Mouse (Mus musculus): ENCODE results near the gene Mllt1.

The Mllt1 gene

GRCm38 (mm10) chr17:56935363-56936131, at the start of gene Mllt1:
Gene Mllt1 (minus strand): TSS chr17:56935415.
- DNase-seq (ENCODE audit: low read depth, low spot score): peak; percentile 98

GRCm38 (mm10) chr17:56984886-56985285, 49.7 kb upstream of the Mllt1 start:
- DNase-seq (ENCODE audit: low read depth, low spot score): no peak

GRCm38 (mm10) chr17:56982013-56982412, 46.8 kb upstream of the Mllt1 start, which contains the start of gene Acer1:
Gene Acer1 (minus strand): TSS chr17:56982126.
- no peak for DNase-seq (ENCODE audit: low read depth, low spot score)

DNA sequence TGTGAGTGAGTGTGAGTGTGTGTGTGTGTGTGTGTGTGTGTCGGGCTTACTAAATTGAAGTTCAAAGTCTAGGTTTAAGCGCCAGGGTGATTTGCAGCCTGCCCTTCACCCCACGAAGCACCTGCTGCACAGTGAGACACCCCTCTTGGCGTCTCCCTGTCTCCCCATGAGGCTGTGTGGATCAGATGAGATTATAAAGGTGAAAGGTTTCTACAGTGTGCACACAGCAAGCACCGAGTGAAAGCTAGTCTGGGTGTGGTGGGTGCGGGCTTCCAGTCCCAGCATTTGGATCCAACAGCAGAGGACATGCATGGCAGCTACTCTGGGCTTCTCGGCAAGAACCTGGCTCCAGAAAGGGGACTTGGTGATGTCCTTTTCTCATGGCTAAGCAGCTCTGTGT, 45.8 kb upstream of the Mllt1 start:
- no peak for DNase-seq (ENCODE audit: low read depth, low spot score)

GRCm38 (mm10) chr17:56979524-56979923, 44.3 kb upstream of the Mllt1 start:
- DNase-seq (ENCODE audit: low read depth, low spot score): no peak

GRCm38 (mm10) chr17:56976531-56977390, 41.5 kb upstream of the Mllt1 start:
- DNase-seq (ENCODE audit: low read depth, low spot score): no peak

DNA sequence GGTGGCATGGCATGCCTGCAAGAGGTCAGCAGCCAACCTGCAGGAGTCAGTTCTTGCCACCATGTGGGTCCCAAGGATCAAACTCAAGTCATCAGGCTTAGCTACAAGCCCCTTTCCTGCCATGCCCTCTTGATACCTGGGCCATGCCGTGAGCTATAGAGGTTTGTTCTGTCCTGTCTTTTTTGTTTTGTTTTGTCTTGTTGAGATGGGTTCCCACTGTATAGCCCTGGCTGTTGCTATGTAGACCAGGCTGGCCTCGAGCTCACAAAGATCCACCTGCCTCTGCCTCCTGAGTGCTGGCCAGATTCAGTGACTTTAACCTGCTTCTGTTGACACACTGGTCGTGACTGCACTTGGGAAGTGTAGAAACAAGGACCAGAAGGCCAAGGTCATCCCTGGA, 40.2 kb upstream of the Mllt1 start:
- DNase-seq (ENCODE audit: low read depth, low spot score): no peak

- no peak for DNase-seq (ENCODE audit: low read depth, low spot score)
Measured at GRCm38 (mm10) chr17:56974708-56975240, 39.6 kb upstream of the Mllt1 start.

- peak; percentile 92 for DNase-seq (ENCODE audit: low read depth, low spot score)
Measured at GRCm38 (mm10) chr17:56973956-56974707, 38.9 kb upstream of the Mllt1 start.

DNA sequence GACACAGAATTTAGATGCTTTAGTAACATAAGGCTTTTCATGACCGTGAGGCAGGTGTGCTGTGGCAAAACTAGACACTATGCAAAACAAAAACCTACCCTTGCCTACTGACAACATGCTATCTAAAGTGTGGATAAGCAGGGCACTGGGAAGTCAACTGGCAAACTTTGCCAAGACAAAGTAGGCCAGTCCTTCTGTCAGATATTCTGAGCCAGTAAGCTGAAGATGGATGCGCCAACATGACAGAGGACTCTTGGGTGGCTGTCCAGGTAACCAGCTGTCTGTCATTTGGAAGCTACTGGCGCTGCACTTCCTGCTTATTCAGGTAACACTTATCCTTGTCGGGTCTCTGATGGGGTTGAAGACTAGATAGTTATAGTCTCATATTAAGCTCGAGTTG, 34.9 kb upstream of the Mllt1 start:
- no peak for DNase-seq (ENCODE audit: low read depth, low spot score)

- DNase-seq (ENCODE audit: low read depth, low spot score): no peak
Measured at GRCm38 (mm10) chr17:56969321-56969720, 34.1 kb upstream of the Mllt1 start.

- DNase-seq (ENCODE audit: low read depth, low spot score): peak; percentile 28
Measured at GRCm38 (mm10) chr17:56963646-56964045, 28.4 kb upstream of the Mllt1 start.

- DNase-seq (ENCODE audit: low read depth, low spot score): no peak
Measured at GRCm38 (mm10) chr17:56962642-56963405, 27.6 kb upstream of the Mllt1 start.

DNA sequence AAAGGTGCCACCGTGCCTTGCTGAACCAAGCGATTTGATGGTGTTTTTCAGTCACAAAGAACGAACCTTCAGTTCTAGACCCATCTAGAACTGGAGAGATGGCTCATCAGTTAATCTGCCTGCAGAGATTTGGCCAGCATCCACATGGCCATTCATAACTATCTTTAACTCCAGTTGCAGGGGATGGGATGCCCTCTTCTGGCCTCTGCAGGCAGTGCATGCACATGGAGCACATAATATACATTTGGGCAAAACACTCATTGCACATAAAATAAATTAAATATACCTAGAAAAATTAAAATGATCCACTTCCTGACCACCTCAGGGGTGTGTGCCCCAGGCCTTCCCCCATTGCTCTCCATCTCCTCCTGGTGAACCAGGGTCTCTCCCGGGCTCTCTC, 26.7 kb upstream of the Mllt1 start:
- peak; percentile 41 for DNase-seq (ENCODE audit: low read depth, low spot score)

DNA sequence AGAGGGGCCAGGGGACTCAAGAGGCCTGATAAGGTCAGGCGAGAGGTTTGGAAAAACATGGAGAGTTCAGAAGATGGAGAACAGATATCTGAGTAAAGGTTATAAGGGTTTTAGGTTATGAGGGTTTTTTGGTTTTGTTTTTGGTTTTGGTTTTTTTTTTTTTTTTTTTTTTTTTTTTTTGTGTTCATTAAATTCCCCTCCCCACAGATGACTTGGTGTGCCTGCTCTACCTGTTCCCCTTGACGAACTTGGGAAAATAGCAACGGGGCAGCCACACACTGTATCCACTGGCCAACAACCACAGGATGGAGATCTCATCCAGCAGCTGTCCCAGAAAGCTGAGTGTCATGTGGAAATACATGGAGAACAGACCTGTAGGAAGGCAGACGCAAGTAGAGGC, 23.5 kb upstream of the Mllt1 start:
- DNase-seq (ENCODE audit: low read depth, low spot score): no peak

GRCm38 (mm10) chr17:56957763-56958429, 22.7 kb upstream of the Mllt1 start:
- DNase-seq (ENCODE audit: low read depth, low spot score): peak; percentile 75

GRCm38 (mm10) chr17:56954871-56955270, 19.7 kb upstream of the Mllt1 start:
- no peak for DNase-seq (ENCODE audit: low read depth, low spot score)

DNA sequence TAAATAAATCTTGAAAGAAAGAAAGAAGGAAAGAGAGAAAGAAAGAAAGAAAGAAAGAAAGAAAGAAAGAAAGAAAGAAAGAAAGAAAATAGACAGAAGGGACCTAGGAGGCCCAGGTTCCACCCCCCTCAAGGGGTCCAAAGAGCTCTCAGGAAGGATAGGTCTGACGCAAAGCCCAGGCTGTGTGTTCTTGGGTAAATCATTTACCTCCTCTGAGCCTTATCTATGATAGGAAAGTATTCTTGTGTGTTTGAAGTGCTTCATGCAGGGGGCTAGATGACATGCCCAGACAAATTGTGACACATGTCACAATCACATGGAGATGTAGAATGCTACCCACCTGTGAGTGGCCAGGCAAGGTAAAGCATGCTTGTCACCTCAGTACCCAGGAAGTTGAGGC, 17.4 kb upstream of the Mllt1 start:
- no peak for DNase-seq (ENCODE audit: low read depth, low spot score)

GRCm38 (mm10) chr17:56950915-56951314, 15.7 kb upstream of the Mllt1 start:
- peak; percentile 64 for DNase-seq (ENCODE audit: low read depth, low spot score)

DNA sequence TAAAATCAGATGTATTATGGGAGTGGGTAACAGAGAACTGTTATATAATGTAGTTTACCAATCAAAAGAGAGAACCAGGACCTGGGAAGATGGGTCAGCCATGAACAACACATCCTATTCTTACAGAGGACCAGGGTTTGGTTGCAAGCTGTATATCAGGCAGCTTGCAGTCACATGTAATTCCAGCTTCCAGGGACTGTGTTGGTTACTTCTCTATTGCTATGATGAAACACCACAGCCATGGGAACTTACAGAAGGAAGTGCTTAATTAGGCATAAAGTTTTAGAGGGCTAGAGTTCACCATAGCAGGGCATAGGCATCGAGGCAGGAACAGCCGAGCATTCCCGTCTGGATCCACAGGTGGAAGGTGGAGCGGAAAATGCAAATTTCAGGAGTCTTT, 3.5 kb upstream of the Mllt1 start:
- no peak for DNase-seq (ENCODE audit: low read depth, low spot score)
